Mouse (Mus musculus) left cerebral cortex, postnatal 25 days (tissue): ENCODE results near the gene Cdkn2c. TPM values are rescaled to one million over a fixed set of nuclear protein-coding genes. Genes with fewer than 3 reads are reported as not detected.
A peak's percentile ranks its signal among the peaks of the same experiment; 100 is the strongest.

ENCODE experiments used
- DNase-seq, 2 experiments: peaks; one replicate each; pipeline ENCODE4 v3.0.0; 2022; ENCODE audit warnings: low spot score in 2 of 2, mixed read lengths in 1 of 2
- intact Hi-C: fragments of 180-260 bp; cut with DNase I; formaldehyde crosslinking; loops from one replicate; pipeline ENCODE4 v1.15.1; 2025
- total RNA-seq, 2 experiments: library from RNA; stranded (reverse); gene quantifications; 2 replicates each; pipeline ENCODE4 v1.2.3; 2021

Gene Cdkn2c
- total RNA-seq, 2 experiments from 2014 or later = 3.5 to 4.0 TPM

- intact Hi-C loops = no loop called here
- no peak for DNase-seq
Observed at GRCm38 (mm10) chr4:109659571-109659970, 7.4 kb downstream of the Cdkn2c start.

- no peak for DNase-seq
- intact Hi-C loops = no loop called here
Observed at GRCm38 (mm10) chr4:109658826-109659225, 8.2 kb downstream of the Cdkn2c start.

- no peak for DNase-seq
- intact Hi-C loops = loop anchor here (2.0 kb wide), 1 partner anchor 325 kb away; no protein-coding TSS in a partner anchor
Observed at GRCm38 (mm10) chr4:109657851-109658500, 9.0 kb downstream of the Cdkn2c start.

GRCm38 (mm10) chr4:109657021-109657850, 9.8 kb downstream of the Cdkn2c start:
- DNase-seq = peak in 1 of 2 experiments; percentile 6
- intact Hi-C loops = loop anchor here (2.0 kb wide), 1 partner anchor 326 kb away; no protein-coding TSS in a partner anchor

- no peak for DNase-seq
- intact Hi-C loops = loop anchor here (2.0 kb wide), 1 partner anchor 326 kb away; no protein-coding TSS in a partner anchor
Observed at GRCm38 (mm10) chr4:109656301-109656700, 10.7 kb downstream of the Cdkn2c start.

- intact Hi-C loops = loop anchor here (2.0 kb wide), 1 partner anchor 327 kb away; no protein-coding TSS in a partner anchor
- no peak for DNase-seq
Observed at GRCm38 (mm10) chr4:109655738-109656137, 11.3 kb downstream of the Cdkn2c start.

GRCm38 (mm10) chr4:109654701-109655100, 12.3 kb downstream of the Cdkn2c start:
- intact Hi-C loops = no loop called here

GRCm38 (mm10) chr4:109653251-109653650, 13.7 kb downstream of the Cdkn2c start:
- DNase-seq = no peak
- intact Hi-C loops = no loop called here

More at GRCm38 (mm10) chr4:109654701-109655100, 12.3 kb downstream of the Cdkn2c start:
- DNase-seq = no peak

- intact Hi-C loops = no loop called here
- no peak for DNase-seq
Observed at GRCm38 (mm10) chr4:109649331-109649730, 17.7 kb downstream of the Cdkn2c start.

- intact Hi-C loops = no loop called here
- no peak for DNase-seq
Observed at GRCm38 (mm10) chr4:109647281-109647680, 19.7 kb downstream of the Cdkn2c start.

- intact Hi-C loops = no loop called here
- DNase-seq = no peak
Observed at GRCm38 (mm10) chr4:109641451-109641850, 25.5 kb downstream of the Cdkn2c start.

GRCm38 (mm10) chr4:109640141-109640540, 26.8 kb downstream of the Cdkn2c start:
- intact Hi-C loops = no loop called here

GRCm38 (mm10) chr4:109639356-109639755, 27.6 kb downstream of the Cdkn2c start:
- DNase-seq = no peak
- intact Hi-C loops = no loop called here

More at GRCm38 (mm10) chr4:109640141-109640540, 26.8 kb downstream of the Cdkn2c start:
- no peak for DNase-seq

GRCm38 (mm10) chr4:109634971-109635370, 32.0 kb downstream of the Cdkn2c start:
- DNase-seq = no peak
- intact Hi-C loops = no loop called here

- peak in 1 of 2 experiments; percentile 55 for DNase-seq
- intact Hi-C loops = no loop called here
Observed at GRCm38 (mm10) chr4:109631029-109631428, 36.0 kb downstream of the Cdkn2c start.

GRCm38 (mm10) chr4:109630215-109630614, 36.8 kb downstream of the Cdkn2c start:
- no peak for DNase-seq
- intact Hi-C loops = no loop called here

GRCm38 (mm10) chr4:109612596-109612995, 54.4 kb downstream of the Cdkn2c start:
- no peak for DNase-seq
- intact Hi-C loops = no loop called here
